Mouse (Mus musculus) limb, embryonic 11.5 days (tissue): ENCODE data around the gene Pcyt2. TPM values are rescaled to one million over a fixed set of nuclear protein-coding genes. Genes with fewer than 3 reads are reported as not detected.
A peak's percentile ranks its signal among the peaks of the same experiment; 100 is the strongest.

Experiments
- ATAC-seq: fragments of 200-750 bp; cut with Nextera tagmentation; 2 replicates; pipeline ENCODE4 v1.8.0; 2017; ENCODE audit warnings: low read depth; ENCODE audit not compliant: insufficient number of reproducible peaks, low FRiP score, low TSS enrichment
- DNase-seq: peaks from one replicate; pipeline ENCODE4 v3.0.0-alpha.2; 2015; ENCODE audit warnings: low spot score
- H3K27ac ChIP-seq: fragments of 300-500 bp; sonication (generic); replicated peaks from 2 replicates; pipeline ENCODE4 v1.5.1; 2014; ENCODE audit warnings: low read depth, mild to moderate bottlenecking, low read length
- H3K27me3 ChIP-seq: fragments of 300-500 bp; sonication (generic); 2 replicates; pipeline ENCODE4 v1.6.1; 2014; ENCODE audit warnings: mild to moderate bottlenecking, low read length, mixed read lengths; ENCODE audit not compliant: control insufficient read depth, insufficient read depth
- H3K36me3 ChIP-seq: fragments of 300-500 bp; sonication (generic); 2 replicates; pipeline ENCODE4 v1.6.1; 2014; ENCODE audit warnings: mild to moderate bottlenecking, low read length, moderate library complexity, mixed read lengths; ENCODE audit not compliant: control insufficient read depth, insufficient read depth
- H3K4me1 ChIP-seq: fragments of 300-500 bp; sonication (generic); 2 replicates; pipeline ENCODE4 v1.6.1; 2014; ENCODE audit warnings: low read length, mixed read lengths; ENCODE audit not compliant: control insufficient read depth, insufficient read depth
- H3K4me2 ChIP-seq: fragments of 300-500 bp; sonication (generic); 2 replicates; pipeline ENCODE4 v1.6.1; 2014; ENCODE audit warnings: low read depth, mild to moderate bottlenecking, moderate library complexity; ENCODE audit not compliant: severe bottlenecking
- H3K4me3 ChIP-seq: fragments of 300-500 bp; sonication (generic); 2 replicates; pipeline ENCODE4 v1.5.1; 2014; ENCODE audit warnings: low read depth, low read length
- H3K9ac ChIP-seq: fragments of 300-500 bp; sonication (generic); 2 replicates; pipeline ENCODE4 v1.6.1; 2014; ENCODE audit warnings: mild to moderate bottlenecking, low read length
- H3K9me3 ChIP-seq: fragments of 300-500 bp; sonication (generic); 2 replicates; pipeline ENCODE4 v1.6.1; 2016; ENCODE audit warnings: low read length; ENCODE audit not compliant: control insufficient read depth
- WGBS: fragments of 180-500 bp; shearing (Covaris S2); extraction: QIAGEN DNeasy Blood & Tissue Kit; methylation state at CpG from one replicate; pipeline ENCODE4 v1.1.7; 2014; 5-methylcytosine and 5-hydroxymethylcytosine counted together
- polyA plus RNA-seq: library from polyadenylated mRNA; unstranded; fragments of >200 nt; fragmentation: Nextera tagmentation; extraction: Ambion mirVana; gene quantifications from 2 replicates; pipeline ENCODE4 v1.2.1, GENCODE M21; 2014

Pcyt2 gene
- polyA plus RNA-seq, 1 experiment from 2014 or later: 105 TPM

GRCm38 (mm10) chr11:120577211-120578023 is 40.3 kb downstream of the Pcyt2 start:
- H3K4me3 ChIP-seq: no peak overlapping the region
- 84% methylated on average over 7 of the region's 7 CpGs for WGBS
- no peaks in the 10 kb centered on the region for H3K27me3 ChIP-seq
- no peak overlapping the region for H3K27ac ChIP-seq
- no peak overlapping the region for H3K4me2 ChIP-seq
- ATAC-seq: no peak
- H3K9me3 ChIP-seq: no peaks in the 10 kb centered on the region
- H3K4me1 ChIP-seq: peaks cover 12% of the 10 kb centered on the region
- no peak for DNase-seq
- H3K9ac ChIP-seq: no peak overlapping the region
- H3K36me3 ChIP-seq: peaks cover 26% of the 10 kb centered on the region

GRCm38 (mm10) chr11:120576365-120576981 is 41.3 kb downstream of the Pcyt2 start:
- Histone ChIP-seq H3K36me3 (peaks cover 26% of the 10 kb centered on the region), H3K9me3 (no peaks in the 10 kb centered on the region), H3K4me3 (no peak overlapping the region), H3K9ac (no peak overlapping the region), H3K27ac (no peak overlapping the region), H3K4me1 (peaks cover 12% of the 10 kb centered on the region), H3K27me3 (no peaks in the 10 kb centered on the region), H3K4me2 (no peak overlapping the region)
- ATAC-seq (no peak), DNase-seq (no peak)
- 87% methylated on average over 3 of the region's 3 CpGs for WGBS

GRCm38 (mm10) chr11:120575940-120576339 is 41.8 kb downstream of the Pcyt2 start:
- H3K27ac ChIP-seq: no peak overlapping the region
- H3K4me1 ChIP-seq: peaks cover 16% of the 10 kb centered on the region
- H3K4me2 ChIP-seq: no peak overlapping the region
- no peak overlapping the region for H3K9ac ChIP-seq
- H3K36me3 ChIP-seq: peaks cover 31% of the 10 kb centered on the region
- no peaks in the 10 kb centered on the region for H3K27me3 ChIP-seq
- ATAC-seq: no peak
- no peak for DNase-seq
- no peak overlapping the region for H3K4me3 ChIP-seq
- no peaks in the 10 kb centered on the region for H3K9me3 ChIP-seq

GRCm38 (mm10) chr11:120575046-120575445 is 42.7 kb downstream of the Pcyt2 start:
- Histone ChIP-seq H3K36me3 (peaks cover 39% of the 10 kb centered on the region), H3K4me3 (no peak overlapping the region), H3K27me3 (no peaks in the 10 kb centered on the region), H3K9me3 (no peaks in the 10 kb centered on the region), H3K27ac (no peak overlapping the region), H3K9ac (no peak overlapping the region), H3K4me2 (no peak overlapping the region), H3K4me1 (peaks cover 13% of the 10 kb centered on the region)
- ATAC-seq (no peak), DNase-seq (no peak)
- WGBS: 90% methylated on average over 2 of the region's 2 CpGs

GRCm38 (mm10) chr11:120574278-120574600 is 43.5 kb downstream of the Pcyt2 start:
- Histone ChIP-seq H3K27me3 (no peaks in the 10 kb centered on the region), H3K4me3 (peak overlapping the region; percentile 97), H3K36me3 (peaks cover 40% of the 10 kb centered on the region), H3K9ac (peak overlapping the region; percentile 5; the same call in 1 of the 2 replicates), H3K4me2 (peak overlapping the region; percentile 68), H3K9me3 (no peaks in the 10 kb centered on the region), H3K4me1 (0 out of 2 replicates have a peak, but pooled peaks cover 6% of the 10 kb centered on the region), H3K27ac (no peak overlapping the region)
- WGBS: 45% methylated on average over 5 of the region's 5 CpGs
- DNase-seq (no peak), ATAC-seq (no peak)

DNA sequence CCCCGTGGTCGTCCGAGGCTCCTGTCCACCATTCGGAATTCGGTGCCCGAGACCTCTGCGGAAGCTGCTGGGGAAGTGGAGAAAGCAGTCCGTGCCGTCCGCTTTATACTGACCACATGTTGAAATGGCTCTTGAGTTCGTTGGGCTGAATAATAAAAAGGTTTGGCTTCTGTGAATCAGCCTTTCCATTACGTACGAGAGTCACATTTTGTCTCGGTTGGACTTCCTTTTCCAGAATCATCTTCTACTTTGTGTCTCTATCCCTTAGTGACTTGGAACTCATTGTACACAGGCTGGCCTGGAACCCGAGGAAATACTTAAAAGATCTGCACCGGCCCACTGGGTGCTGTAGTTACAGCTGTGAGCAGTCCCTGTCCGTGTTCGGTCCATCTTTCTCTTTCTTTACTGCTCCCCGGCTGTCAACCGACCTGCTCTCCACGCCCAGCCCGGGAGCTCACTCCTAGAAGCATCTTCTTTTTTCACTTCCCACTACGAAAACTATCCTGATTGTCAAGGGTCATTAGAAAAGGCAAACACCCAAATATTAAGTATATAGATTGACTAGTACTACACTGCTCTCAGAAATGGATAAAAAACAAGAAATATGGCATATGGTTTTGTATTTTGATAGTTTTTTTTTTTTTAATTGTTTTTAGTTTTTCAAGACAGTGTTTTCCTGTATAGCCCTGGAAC is 44.0 kb downstream of the Pcyt2 start:
- Histone ChIP-seq H3K4me3 (peak overlapping the region; percentile 97), H3K9ac (peak overlapping the region; percentile 94), H3K4me2 (peak overlapping the region; percentile 68), H3K27ac (peak overlapping the region; percentile 85), H3K4me1 (0 out of 2 replicates have a peak, but pooled peaks cover 4% of the 10 kb centered on the region), H3K36me3 (peaks cover 35% of the 10 kb centered on the region), H3K9me3 (no peaks in the 10 kb centered on the region), H3K27me3 (no peaks in the 10 kb centered on the region)
- no peak for DNase-seq
- WGBS: 1% methylated on average over 23 of the region's 23 CpGs
- ATAC-seq: no peak; the same call in 1 of the 2 replicates

- Histone ChIP-seq H3K4me1 (0 out of 2 replicates have a peak, but pooled peaks cover 4% of the 10 kb centered on the region), H3K4me2 (peak within 1 kb of the TSS; percentile 81), H3K9ac (peak within 1 kb of the TSS; percentile 94), H3K4me3 (peak within 1 kb of the TSS; percentile 97), H3K9me3 (no peaks in the 10 kb centered on the region), H3K27ac (peak within 1 kb of the TSS; percentile 85), H3K36me3 (peaks cover 35% of the 10 kb centered on the region), H3K27me3 (no peaks in the 10 kb centered on the region)
- peak; percentile 99 for DNase-seq
- under 1% methylated on average over 92 of the region's 94 CpGs for WGBS
- peak; percentile 96 for ATAC-seq
These were observed 44.8 kb downstream of the Pcyt2 start, which contains the start of gene P4hb for GRCm38 (mm10) chr11:120572752-120573584. Gene P4hb (minus strand): TSS chr11:120573253.

- Histone ChIP-seq H3K27ac (peak overlapping the region; percentile 85; the same call in 1 of the 2 replicates), H3K4me1 (0 out of 2 replicates have a peak, but pooled peaks cover 4% of the 10 kb centered on the region), H3K4me3 (peak overlapping the region; percentile 97), H3K36me3 (peaks cover 35% of the 10 kb centered on the region), H3K27me3 (no peaks in the 10 kb centered on the region), H3K9me3 (no peaks in the 10 kb centered on the region), H3K4me2 (peak overlapping the region; percentile 81), H3K9ac (peak overlapping the region; percentile 94)
- 0% methylated on average over 22 of the region's 24 CpGs for WGBS
- peak; percentile 6; the same call in 1 of the 2 replicates for ATAC-seq
- DNase-seq: peak; percentile 46
These were observed 45.4 kb downstream of the Pcyt2 start for GRCm38 (mm10) chr11:120572417-120572751.
